Mouse (Mus musculus) lung, postnatal 4 days (tissue): ENCODE measurements around the gene Rnf31.

Source experiments
- DNase-seq, 2 experiments: peaks; one replicate each; pipeline ENCODE4 v3.0.0; 2021

Gene Rnf31

DNA sequence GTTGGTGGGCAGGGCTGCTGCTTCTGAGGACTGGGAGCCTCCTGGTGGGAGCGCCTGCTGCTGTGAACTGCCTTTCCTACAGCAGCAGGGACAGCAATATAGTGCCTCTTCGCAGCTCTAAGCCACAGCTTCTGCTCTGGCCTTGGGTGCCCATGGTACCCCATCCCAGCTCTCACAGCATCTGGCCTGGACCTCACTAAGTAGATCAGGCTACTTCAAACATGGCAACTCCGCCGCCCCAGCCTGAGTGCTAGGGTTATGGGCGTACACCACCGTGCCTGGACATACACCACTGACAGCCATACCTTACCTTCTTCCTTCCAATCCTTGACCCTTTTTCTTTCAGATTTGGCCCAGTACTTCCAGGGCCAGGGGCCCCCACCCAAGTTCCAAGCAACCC is 16.8 kb downstream of the Rnf31 start:
- DNase-seq = no peak

DNA sequence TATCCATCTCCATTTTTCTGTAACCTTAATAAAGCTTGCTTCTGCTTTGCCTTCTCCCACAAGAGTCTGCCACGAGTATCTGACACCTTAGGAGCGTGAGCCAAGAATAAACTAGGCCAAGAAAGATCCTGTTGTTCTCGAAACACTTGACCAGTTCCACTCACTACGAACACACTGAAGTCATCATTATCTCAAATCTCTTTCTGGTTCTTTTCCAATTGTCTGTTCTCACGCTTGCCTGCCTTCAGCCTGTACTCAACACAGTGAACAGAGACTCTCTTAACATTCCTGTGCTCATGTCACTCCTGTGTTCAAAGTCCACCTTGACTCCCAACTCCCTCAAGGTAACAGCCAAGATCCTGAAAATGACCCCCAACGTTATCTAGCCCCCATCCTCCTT is 21.8 kb downstream of the Rnf31 start:
- DNase-seq = no peak

DNA sequence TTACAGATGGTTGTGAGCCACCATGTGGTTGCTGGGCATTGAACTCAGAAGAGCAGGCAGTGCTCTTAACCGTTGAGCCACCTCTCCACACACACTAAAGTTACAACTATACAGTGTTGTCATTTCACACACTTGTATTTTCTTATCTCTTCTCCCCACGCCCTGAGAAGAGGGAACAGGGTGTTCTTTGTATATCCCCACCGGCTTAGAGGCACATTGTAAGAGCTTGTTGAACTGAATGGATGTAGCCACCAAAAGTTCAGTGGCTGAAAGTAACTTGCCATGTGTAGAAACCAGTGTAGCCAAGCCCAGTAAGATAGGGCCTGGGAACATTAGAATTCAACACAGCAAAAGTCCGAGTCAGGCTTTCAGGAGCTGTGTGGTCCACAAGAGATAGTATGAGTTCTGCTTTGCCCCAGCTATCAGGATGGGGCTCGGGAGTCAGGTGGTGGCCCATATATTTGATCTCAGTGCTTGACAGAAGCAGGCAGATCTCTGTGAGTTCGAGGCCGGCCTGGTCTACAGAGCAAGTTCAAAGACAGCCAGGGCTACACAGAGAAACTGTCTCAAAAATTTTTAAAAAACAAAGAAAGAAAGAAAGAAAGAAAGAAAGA is 23.2 kb downstream of the Rnf31 start:
- DNase-seq = no peak

DNA sequence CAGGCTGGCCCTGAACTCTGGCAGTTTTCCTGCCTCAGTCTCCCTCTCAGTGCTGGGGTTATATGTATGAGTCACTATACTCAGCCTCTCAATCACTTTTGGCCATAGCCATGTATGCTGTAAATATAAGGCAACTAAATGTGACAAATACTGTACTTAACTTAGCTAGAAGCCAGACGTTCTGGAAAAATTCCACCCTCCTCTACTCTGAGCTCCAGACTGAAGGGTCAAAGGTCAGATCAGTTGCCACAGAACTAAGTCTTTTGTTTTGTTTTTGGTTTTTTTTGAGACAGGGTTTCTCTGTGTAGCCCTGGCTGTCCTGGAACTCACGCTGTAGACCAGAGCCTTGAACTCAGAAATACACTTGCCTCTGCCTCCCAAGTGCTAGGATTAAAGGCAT is 24.4 kb downstream of the Rnf31 start:
- DNase-seq = no peak

DNA sequence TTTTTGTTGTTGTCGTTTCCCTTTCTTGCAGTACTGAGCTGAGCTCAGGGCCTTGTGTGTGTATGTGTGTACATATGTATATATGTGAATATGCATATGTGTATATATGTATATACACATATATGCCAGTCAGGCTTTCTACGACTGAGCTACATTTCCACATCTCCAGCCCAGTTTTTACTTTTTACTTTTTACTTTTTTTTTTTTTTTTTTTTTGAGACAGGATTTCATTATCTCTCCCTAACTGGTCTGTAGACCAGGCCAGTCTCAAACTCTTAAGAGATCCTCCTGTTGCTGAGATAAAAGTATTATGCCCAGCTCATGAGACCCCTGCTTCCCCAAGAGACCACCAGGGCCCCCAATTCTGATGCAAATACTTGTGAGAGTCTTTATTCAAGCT is 25.3 kb downstream of the Rnf31 start:
- DNase-seq = no peak

DNA sequence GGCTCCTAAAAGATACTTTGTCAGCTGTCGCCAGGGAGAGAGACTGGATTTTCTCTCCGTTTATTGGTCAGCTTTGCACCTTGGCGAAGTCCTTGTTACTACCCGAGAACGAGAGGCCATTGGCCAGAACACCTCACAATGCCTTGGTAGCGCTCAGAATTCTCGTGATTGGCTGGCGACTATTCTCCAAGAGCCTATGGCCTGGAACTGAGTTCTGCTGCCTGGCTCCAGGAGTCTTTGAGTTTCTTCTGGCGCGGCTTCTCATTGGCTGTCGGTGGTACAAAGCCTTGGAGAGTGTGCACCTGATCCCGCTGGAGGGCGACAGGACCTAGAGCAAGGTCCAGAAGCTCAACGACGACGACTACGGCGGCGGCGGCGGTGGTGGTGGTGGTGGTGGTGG is 26.3 kb downstream of the Rnf31 start, which contains the start of gene Rec8:
Gene Rec8, plus strand, starts transcription at position 216 of the 400 bp plus-strand sequence.
- peak; percentile 53 to 67 for DNase-seq

DNA sequence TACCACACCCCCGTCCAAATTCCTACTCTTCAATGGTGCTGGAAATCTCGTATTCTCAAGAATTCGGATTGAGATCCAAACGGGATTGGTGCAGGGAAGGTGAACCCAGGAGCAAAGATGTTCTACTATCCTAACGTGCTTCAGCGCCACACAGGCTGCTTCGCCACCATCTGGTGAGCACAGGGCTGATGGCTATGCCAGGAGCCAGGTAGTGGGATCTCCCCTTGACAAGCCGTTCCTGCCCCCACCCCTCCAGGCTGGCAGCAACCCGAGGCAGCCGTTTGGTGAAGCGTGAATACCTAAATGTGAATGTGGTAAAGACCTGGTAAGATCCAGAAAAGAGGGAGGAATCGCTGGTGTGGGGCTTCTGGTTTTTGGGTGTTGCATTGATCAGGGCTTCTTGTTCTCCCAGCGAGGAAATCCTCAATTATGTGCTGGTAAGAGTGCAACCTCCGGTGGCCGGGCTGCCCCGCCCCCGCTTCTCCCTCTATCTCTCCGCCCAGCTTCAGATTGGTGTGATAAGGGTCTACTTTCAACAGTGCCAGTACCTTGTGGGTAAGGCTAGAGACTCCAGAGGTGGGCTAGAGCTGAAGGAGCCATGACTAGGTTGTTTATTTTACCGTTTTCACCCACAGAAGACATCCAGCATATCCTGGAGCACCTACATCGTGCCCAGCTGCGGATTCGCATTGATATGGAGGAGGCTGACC is 27.1 kb downstream of the Rnf31 start:
- peak in 1 of 2 experiments; percentile 15 for DNase-seq

DNA sequence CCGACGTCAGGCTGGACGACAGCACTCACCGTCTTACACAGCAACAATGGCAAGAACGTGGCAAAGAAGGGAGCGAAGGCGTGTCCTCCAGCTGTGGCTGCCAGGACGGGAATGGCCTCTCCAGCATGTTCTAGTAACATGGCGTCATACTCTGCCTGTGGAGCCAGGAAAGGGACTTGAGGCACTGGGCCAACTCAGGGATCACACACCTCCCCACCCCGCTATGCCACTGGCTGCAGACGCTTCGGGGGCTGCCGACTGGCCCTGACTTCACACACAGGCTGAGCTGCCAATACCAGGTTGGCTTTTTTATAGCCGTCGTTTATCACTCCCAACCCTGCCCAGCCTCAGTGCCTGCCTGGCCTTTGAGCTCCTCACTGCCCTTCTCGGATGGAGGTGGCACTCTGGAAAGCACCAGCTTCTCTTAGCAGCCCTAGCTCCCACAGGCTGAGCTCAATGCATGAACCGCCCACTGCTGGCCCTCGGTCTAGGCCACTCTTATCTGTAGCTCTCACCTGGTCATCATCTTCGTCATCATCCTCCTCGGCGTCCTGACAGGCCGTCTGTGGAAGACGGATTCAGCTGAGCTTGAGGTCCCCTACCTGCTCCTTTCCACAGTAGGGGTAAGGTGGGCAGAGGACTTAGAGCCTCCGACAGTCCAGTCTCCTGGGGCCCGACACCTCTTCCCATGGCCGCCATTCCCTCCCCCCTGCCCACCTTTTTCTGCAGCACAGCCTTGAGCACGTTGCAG is 36.7 kb downstream of the Rnf31 start:
- no peak for DNase-seq

DNA sequence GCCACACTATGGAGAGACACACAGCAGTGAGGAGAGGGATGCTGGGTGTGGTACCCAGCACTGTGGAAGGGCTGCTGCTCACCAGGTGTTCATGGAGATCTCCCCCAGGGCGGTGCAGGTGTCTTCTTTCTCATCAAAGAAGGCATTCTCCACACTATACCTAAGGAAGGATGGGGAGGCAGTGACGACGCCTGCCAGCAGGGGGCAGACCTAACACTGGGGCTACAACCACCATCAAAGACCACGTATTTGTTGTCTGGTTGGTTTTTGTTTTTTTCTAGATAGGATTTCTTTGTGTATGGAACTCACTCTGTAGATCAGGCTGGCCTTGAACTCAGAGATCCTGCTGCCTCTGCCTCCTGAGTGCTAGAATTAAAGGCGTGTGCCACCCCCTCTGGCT is 37.8 kb downstream of the Rnf31 start:
- DNase-seq = peak; percentile 46 to 72

DNA sequence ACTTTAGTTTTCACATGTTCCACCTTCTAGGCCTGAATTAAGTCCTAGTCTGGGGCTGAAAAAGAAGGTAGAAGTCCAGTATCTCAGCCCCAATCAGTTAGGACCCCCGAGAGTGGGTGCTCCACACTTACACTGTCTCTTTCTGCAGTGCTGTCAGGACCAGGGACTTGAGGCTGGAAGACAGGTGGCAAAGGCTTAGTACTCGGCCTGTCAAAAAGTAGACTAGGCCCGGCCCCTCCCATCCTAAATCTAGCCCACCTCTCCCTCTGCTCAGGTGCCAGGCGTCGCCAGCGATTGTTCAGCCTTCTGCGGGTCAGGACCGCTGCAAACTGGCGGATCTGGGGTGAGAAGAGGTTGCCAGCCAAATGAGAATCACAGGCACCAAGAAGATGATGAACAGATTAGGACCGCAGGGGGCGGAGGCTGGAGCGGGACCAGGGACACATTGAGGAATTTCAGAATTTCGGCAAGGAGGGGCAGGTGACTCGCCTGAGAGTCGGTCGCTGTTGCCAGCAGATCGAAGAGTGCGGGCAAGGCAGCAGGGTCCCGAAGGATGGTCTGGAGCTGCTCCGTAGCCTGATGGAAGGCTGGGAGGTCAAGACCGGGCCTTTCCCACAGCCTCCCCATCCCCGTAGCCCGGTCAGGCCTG is 43.5 kb downstream of the Rnf31 start:
- DNase-seq = no peak

DNA sequence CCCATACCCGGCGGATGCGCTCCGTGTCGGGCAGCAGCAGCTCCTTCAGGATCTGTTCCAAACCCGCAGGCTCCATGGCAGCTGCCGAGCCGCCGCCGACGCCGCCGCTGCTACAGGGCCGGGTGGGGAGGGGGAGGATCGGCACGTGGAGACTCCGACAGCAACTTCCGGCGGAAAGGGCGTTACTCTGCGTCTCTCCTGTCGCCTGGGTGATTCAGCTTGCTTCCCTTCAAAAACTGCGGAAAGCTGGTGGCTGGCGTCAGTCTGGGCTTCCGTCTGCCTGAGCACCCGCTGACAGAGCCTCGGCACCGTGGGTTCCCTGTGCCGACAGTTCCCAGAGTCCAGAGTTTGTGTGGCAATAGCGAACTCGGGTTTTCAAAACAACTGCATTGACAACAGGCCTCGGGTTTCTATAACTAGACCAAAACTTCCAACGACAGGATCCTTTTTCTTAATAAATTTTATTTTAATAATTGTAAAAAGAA is 44.1 kb downstream of the Rnf31 start, which contains the start of gene Ipo4:
Gene Ipo4, minus strand, starts transcription at position 435 of the 485 bp plus-strand sequence.
- peak; percentile 91 to 92 for DNase-seq

DNA sequence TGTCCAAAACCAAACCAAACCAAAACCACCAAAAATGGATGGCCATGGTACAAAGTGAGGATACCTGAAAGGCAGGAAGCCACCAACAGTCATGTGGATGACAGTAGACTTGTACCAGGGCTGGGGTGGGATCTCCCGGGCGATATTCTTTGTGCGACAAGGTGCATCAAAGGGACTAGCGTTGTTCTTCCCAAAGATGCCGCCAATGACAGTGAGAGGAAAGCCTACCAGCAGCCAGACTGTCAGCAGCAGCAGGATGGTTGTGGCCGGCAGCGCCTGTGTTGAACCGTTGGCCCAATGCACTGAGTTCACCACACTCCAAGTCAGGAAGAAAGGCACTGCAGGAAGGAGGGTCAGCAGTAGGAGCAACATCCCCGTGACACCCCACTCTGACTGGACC is 46.3 kb downstream of the Rnf31 start, which contains the start of gene Gm49378:
Gene Gm49378, minus strand, starts transcription at position 101 of the 400 bp plus-strand sequence.
- DNase-seq = no peak

DNA sequence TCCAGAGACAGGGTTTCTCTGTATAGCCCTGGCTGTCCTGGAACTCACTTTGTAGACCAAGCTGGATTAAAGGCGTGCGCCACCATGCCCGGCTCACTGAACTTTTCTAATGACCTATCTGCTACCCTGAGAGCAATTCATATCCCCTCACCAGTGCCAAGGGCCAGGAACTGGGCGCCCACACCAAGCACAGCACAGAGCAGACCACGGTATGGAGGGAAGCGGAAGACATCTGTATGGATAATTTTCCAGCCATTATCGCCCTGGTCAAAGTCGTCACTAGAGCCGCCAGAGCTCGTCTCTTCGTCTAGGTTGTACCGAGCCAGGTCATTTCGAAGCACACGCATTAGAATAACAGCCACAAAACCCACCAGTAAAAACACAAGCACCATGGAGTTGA is 49.3 kb downstream of the Rnf31 start:
- no peak for DNase-seq

DNA sequence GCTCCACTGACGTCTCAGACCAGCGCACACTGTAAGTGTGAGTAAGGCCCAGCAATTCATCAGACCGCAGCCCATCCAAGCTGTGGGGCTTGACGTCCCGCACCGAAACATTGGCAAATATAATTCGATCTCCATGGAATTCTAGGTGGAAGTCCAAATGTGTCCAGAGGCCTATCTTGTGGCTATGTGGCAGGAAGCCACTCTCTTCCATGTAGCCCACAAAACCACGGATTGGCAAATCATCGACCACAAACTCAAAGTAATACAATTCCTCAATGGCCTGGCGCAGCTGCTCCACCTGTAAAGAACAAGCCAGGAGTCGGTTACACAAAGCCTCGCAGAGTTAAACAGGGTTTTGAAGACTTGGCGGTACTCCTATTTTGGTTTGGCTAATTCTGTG is 49.8 kb downstream of the Rnf31 start:
- no peak for DNase-seq

DNA sequence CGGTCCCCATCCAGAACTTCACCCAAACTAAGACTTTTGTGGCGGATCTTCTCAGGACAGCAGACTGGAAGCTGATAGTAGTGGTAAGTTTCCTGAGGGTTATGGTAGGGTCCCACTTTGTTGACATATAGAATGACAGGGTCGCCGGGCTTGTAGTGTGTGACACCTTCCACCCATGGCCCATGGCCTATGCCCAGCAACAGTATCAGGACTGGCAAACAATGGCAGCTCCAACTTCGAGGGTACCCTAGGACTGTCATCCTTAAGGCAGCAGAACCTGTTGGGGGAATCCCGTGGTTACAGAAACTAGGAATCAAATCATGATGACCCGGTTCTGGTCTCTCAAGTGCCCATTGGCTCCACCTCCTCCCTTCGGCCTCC is 51.2 kb downstream of the Rnf31 start:
- no peak for DNase-seq

DNA sequence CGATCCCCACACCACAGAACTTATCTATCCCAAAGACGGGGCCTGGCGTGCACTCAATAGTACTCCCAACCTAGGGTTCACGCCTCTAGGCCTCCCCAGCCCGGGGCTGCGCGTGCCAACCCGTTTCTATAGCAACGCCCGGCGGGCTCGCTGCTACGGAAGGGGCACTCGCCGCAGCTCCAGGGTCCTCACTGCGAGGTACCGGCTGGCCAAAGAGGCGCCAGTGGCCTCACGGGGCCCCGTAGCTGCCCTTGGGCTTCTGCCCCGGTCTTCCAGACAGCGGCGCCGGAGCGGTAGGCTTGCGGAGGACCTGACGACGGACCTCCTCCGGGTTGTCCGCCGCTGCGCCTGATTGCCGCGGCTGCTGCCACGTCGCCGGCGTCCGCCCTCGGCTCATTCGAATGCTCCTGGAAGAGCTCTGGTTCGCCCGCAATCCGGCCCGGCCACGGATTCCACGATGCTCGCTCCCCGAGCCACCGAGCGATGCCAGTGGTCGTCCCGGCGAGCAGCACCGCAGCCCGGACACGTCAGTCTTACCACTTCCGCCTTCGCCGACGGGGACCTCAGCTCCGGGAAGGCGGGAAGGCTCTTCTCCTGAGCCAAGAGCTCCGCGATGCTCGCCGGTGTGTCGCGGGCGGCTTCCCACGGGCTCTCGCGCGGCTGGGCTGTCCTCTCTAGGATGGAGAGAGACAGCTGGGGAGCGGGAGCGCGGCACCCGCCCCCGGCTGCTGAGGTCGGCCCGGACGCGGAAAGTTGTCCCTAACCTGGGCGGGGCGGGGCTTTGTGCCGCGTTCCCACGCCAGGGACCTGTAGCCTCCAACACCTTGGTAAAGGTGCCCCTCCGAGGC is 51.8 kb downstream of the Rnf31 start, which contains the start of gene Tm9sf1:
Gene Tm9sf1, minus strand, starts transcription at position 747 of the 848 bp plus-strand sequence.
- DNase-seq = peak; percentile 90

DNA sequence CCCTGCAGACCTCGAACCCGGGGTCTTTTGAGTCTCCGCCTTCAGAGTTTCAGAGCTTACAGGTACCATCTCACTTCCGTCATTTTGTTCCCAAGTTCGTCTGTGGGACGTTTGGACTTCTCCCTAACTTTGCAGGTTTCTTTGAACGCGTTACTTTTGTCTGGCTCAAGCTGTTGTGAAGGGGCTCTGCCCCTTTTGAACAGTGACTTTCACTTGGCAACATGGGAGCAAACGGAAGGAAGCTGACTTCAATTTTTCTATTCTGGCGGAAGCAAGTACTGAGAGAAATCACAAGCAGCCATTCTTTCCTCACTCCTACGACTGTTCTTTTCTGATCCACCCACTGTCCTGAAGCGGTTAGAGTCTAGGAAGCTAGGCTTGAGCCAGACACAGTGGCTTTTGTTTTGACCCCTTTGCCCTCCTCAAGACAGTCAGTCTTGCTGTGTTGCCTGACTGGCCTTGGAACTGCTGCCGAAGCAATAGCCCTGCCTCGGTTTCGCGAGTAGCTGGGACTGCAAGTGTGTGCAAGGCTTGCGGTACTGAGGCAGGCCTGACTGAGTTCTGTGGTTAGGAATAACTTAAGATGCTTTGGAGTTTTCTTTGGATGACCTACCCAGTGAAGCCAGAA is 52.9 kb downstream of the Rnf31 start:
- peak in 1 of 2 experiments; percentile 29 for DNase-seq

DNA sequence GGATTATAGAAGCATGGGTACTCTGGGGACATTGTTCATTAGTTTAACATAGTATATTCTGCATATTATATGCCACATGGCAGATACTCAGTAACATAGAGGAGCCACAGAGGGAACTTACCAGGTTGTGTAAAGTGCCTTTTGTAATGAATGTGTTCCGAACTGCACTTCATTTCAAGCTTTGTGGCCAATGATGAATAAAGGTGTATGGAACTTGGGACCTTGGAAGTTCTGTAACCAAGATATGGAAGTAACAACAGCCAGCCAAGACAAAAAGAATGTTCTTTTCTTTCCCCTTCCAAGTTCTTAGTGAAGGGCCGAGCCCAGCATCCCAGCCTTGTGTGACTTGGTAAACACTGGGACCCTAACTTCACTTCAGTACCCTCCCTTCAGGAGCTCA is 58.4 kb downstream of the Rnf31 start, which contains the start of gene Tssk4:
Gene Tssk4, plus strand, starts transcription at position 301 of the 400 bp plus-strand sequence.
- DNase-seq = no peak

DNA sequence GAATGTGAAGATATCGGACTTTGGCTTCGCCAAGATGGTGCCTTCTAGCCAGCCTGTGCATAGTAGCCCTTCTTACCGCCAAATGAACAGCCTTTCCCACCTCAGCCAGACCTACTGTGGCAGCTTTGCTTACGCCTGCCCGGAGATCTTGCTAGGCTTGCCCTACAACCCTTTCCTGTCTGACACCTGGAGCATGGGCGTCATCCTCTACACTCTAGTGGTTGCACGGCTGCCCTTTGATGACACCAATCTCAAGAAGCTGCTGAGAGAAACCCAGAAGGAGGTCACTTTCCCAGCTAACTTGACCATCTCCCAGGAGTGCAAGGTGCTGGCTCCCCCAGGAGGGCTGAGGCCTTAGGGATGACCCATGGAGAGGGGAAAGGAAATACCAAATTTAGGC is 60.0 kb downstream of the Rnf31 start:
- DNase-seq = no peak
